In the genomic region with DNA sequence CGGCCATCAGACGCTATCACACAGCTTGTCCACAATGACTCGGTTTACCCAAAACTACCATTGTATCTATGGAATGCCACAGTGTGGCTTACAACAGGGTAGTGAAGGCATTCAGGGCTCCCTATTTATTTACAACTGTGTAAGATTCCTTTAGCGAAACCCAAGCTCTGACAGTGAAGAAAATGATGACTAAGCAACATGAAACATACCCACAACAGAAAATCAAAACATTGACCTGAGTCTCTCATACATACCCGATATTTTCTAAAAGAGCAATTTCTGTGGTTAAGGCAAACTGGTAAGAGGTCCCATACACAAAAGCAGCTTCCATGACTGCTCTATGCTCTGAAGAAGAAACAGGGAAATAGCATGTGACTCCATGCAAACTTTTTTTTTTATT, we compare ENCODE assay signal across 17 mouse cellular contexts.
"Had no signal": no experiment of that assay in that cellular context is flagged by ENCODE, and none has a peak within 500 bp of the region (broad histone marks: within the 10 kb centered on the region; RNA-seq: fewer than 3 reads in every experiment).

No protein-coding gene starts in this region.

- DNase-seq: retina, postnatal 1 day; right cerebral cortex, adult 18-20 months; right cerebral cortex, postnatal 14 days; right cerebral cortex, postnatal 25 days; right cerebral cortex, postnatal 4 days; spleen, adult 18-20 months; thymus, adult 18-20 months; thymus, adult 2 months; thymus, postnatal 14 days; thymus, postnatal 25 days; thymus, postnatal 36 days; thymus, postnatal 4 days had no signal

- H3K4me1 ChIP-seq: neural tube, embryonic 12.5 days; neural tube, embryonic 13.5 days; stomach, embryonic 15.5 days had no signal

- H3K9ac ChIP-seq: neural tube, embryonic 12.5 days; neural tube, embryonic 13.5 days; neural tube, embryonic 15.5 days; stomach, embryonic 15.5 days had no signal

- H3K9me3 ChIP-seq: neural tube, embryonic 12.5 days; neural tube, embryonic 13.5 days; neural tube, embryonic 15.5 days; stomach, embryonic 15.5 days had no signal

- H3K4me2 ChIP-seq: neural tube, embryonic 12.5 days; neural tube, embryonic 13.5 days; neural tube, embryonic 15.5 days; stomach, embryonic 15.5 days had no signal

- H3K36me3 ChIP-seq: neural tube, embryonic 12.5 days; neural tube, embryonic 13.5 days; stomach, embryonic 15.5 days had no signal

- H3K27ac ChIP-seq: neural tube, embryonic 12.5 days; neural tube, embryonic 13.5 days; neural tube, embryonic 15.5 days; stomach, embryonic 15.5 days; stomach, postnatal 0 days had no signal

- H3K27me3 ChIP-seq: neural tube, embryonic 12.5 days; neural tube, embryonic 13.5 days; neural tube, embryonic 15.5 days; stomach, embryonic 15.5 days had no signal

- H3K4me3 ChIP-seq: neural tube, embryonic 12.5 days; neural tube, embryonic 13.5 days; neural tube, embryonic 15.5 days; stomach, embryonic 15.5 days had no signal
